Mouse (Mus musculus) embryonic fibroblast, embryonic 13.5 days (primary cell): ENCODE data around the gene Col6a3. TPM values are rescaled to one million over a fixed set of nuclear protein-coding genes. Genes with fewer than 3 reads are reported as not detected.
A peak's percentile ranks its signal among the peaks of the same experiment; 100 is the strongest.

Experiments
- H3K27ac ChIP-seq: 2 replicates; pipeline ENCODE4 v1.5.1; 2012; ENCODE audit warnings: low read length, control low read depth, inconsistent platforms; ENCODE audit not compliant: insufficient read depth
- H3K4me1 ChIP-seq: 2 replicates; pipeline ENCODE4 v1.6.1; 2011; ENCODE audit warnings: low read length; ENCODE audit not compliant: control insufficient read depth, insufficient read depth
- H3K4me3 ChIP-seq: 2 replicates; pipeline ENCODE4 v1.5.1; 2011; ENCODE audit warnings: mild to moderate bottlenecking, control low read depth, low read length; ENCODE audit not compliant: insufficient read depth
- CTCF ChIP-seq: IDR thresholded peaks from 2 replicates; pipeline ENCODE4 v1.5.1; 2011; ENCODE audit warnings: mild to moderate bottlenecking, control low read depth, low read length, moderate library complexity, borderline replicate concordance; ENCODE audit not compliant: insufficient read depth
- POLR2A ChIP-seq: IDR thresholded peaks from 2 replicates; pipeline ENCODE4 v1.6.1; 2011; ENCODE audit warnings: low read depth, mild to moderate bottlenecking, control low read depth, low read length, moderate library complexity
- polyA plus RNA-seq: library from polyadenylated mRNA; stranded (reverse); fragments of >200 nt; gene quantifications from 2 replicates; pipeline ENCODE4 v1.2.4, GENCODE M21; 2011; ENCODE audit warnings: low read depth; ENCODE audit not compliant: missing spikeins, insufficient read length

The Col6a3 gene
- polyA plus RNA-seq, 1 experiment: 749 TPM

DNA sequence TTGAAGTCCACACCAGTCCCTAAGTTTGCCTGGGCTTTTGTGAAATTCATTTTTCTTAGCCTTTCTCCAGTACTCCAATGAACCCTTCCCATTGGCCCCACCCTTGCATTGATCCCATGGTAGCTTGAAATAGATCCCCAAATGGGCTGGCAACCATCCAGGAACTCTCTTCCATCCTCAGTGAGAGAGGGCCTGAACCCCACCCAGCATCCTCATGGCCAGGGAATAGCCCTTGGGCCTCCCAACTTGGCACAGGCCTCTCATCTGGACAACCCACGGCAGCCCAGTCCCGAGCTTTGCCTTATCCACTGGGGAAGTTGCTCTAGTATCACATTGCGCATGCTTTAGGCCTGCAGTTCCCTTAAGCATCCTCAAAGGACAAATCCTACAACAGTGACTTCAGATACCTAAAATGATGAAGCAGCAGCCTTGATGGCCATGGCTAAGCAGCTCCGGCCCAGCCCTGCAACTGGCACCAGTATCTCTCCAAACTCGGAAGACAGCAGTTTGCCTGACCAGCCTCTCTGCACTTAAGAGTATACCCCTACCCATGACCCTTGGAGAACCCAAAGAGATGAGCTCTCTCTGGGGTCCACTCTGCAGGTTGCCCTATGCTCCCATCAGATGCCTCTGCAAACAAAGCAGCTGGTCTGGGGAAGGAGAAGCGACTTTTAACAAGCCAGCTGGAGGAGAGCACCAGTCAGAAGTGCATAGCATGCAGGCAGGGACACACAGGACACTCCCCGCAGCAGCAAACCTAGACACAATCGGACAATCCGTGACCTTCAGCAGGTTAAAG, 783 bp downstream of the Col6a3 start:
- TF ChIP-seq POLR2A (no peak; the same call in 1 of the 2 replicates), CTCF (no peak)
- Histone ChIP-seq H3K4me3 (peak overlapping the region; percentile 62), H3K27ac (peak overlapping the region; percentile 78), H3K4me1 (peaks cover 6% of the 10 kb centered on the region; the same call in 1 of the 2 replicates)

DNA sequence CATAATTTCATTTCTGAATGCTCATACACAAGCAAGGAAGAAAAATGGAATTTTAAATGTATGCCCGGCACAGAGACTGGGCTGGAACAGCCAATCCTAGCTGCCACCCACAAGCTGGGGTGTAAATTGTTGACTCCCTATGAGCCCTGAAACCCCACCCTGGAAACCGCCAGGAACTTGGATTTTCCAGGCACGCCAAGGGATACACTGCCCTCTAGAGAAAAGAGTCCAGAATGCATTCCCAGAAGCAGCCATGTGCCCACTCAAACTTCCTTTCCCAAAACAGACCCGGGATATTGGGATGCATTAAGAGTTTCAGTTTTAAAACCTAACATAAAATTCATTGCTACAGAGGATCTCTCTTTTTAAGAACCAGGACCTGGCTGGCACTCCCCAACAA, 3.5 kb downstream of the Col6a3 start:
- no peak for TF ChIP-seq POLR2A
- no peak for TF ChIP-seq CTCF
- peak overlapping the region; percentile 98 for H3K27ac ChIP-seq
- peaks cover 15% of the 10 kb centered on the region for H3K4me1 ChIP-seq
- no peak overlapping the region for H3K4me3 ChIP-seq

DNA sequence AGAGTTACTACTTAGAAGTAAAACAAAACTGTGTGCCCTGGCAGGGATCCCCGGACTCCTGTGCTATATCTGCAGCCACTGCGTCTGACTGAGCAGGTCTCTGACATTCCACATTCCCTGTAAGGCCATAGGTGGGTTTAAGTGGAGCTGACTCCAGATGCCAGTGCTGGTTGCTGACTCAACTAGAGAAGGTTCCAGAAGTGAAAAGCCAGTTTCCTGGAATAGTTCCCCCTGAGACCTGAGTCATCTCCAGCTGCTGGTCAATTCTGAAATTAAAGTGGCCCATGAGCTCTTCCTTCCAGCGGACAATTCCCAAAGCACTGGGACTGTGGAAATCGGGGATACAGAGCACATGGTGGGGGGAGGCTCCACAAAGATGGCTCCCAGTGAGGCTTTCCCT, 5.1 kb downstream of the Col6a3 start:
- H3K4me3 ChIP-seq: no peak overlapping the region
- peak overlapping the region; percentile 98 for H3K27ac ChIP-seq
- TF ChIP-seq CTCF (no peak), POLR2A (no peak; the same call in 1 of the 2 replicates)
- H3K4me1 ChIP-seq: peaks cover 23% of the 10 kb centered on the region

DNA sequence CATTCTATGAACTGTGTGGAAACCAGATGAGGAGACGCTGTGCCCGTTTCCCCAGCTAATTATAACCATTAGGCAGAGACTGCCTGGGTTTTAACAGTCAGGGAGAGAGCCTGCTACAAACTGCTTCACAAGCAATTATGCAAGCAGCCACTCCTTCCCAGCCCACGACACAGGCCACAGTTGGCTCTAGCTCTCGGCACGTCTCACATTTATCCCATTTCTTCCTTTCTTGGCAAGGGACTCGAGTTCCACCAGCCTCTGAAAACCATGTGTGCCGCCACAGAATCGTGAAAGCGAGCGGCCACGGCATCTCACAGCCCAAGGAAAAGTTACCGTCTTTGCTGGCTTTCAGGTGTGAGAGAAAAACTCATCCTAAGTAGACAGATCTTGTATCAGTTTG, 5.5 kb downstream of the Col6a3 start:
- no peak overlapping the region for H3K4me3 ChIP-seq
- peak overlapping the region; percentile 98 for H3K27ac ChIP-seq
- no peak for TF ChIP-seq CTCF
- 0 out of 2 replicates have a peak, but pooled peaks have one; percentile 46 for TF ChIP-seq POLR2A
- peaks cover 23% of the 10 kb centered on the region for H3K4me1 ChIP-seq

DNA sequence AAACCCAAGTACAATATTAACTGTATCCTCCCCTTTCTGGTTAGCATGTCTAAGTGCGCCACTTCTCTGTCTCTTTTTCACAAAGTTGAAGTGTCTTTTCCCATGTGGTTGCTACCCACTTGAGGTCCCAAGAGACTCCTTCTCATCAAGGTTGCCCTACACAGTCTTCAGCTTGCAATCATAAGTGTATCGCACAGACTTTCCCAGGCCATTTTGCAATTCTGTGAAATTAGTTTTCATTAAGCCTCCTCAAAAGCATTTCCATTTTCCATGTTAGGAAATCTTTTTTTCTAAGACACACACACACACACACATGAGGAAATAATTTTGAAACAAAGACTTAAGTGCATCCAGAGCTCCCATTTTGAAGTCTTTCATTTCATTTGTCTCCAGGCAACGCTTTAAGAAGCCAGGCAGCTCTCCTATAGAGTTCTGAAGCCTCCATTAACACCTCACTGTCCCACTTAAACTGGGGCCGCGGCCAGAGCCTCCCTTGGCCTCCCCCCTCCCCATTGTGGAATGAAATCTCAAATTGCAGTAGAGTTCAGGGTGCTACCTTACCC, 7.5 kb downstream of the Col6a3 start:
- Histone ChIP-seq H3K27ac (peak overlapping the region; percentile 98), H3K4me1 (peaks cover 23% of the 10 kb centered on the region), H3K4me3 (no peak overlapping the region)
- TF ChIP-seq CTCF (no peak), POLR2A (no peak)

DNA sequence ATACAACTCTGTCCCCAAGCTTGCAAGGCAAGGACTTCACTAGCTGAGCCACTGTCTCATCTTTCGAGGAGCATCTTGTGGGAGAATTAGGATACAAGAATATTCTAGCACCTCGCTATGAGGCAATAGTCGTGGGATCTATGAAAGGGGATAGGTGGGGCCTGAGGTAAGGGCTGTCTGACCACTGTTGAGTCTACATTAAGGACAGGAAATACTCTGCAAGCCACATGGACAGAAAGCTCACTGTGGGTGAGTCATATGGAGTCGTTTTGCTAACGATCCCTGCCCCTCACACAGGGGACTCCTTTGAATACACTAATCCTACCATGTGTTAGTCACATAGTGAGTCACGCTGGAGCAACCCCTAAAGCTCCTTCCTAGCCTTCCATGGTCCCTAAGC, 9.1 kb downstream of the Col6a3 start:
- TF ChIP-seq CTCF: no peak
- no peak; the same call in 1 of the 2 replicates for TF ChIP-seq POLR2A
- Histone ChIP-seq H3K27ac (peak overlapping the region; percentile 93), H3K4me3 (no peak overlapping the region), H3K4me1 (peaks cover 23% of the 10 kb centered on the region)

DNA sequence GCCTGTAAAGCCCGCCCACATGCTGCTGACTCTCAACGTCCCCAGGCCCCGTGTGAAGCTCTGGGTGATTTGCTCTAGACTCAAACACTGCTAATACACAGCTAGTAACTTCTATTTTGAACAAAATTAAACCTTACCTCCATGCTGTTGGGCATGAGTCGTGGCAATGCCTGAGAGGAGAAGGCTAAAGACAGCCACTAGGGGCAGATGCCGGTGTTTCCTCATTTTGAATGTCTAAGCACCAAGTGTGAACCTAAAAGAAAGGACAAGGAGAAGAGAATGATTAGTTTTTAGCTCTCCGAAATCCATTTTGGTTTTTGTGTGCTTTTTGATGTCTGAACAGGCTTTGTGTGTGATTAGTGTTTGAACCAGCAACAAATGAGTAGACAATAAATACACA, 13.8 kb downstream of the Col6a3 start:
- Histone ChIP-seq H3K4me3 (no peak overlapping the region), H3K27ac (no peak overlapping the region), H3K4me1 (peaks cover 6% of the 10 kb centered on the region)
- no peak for TF ChIP-seq CTCF
- TF ChIP-seq POLR2A: no peak

DNA sequence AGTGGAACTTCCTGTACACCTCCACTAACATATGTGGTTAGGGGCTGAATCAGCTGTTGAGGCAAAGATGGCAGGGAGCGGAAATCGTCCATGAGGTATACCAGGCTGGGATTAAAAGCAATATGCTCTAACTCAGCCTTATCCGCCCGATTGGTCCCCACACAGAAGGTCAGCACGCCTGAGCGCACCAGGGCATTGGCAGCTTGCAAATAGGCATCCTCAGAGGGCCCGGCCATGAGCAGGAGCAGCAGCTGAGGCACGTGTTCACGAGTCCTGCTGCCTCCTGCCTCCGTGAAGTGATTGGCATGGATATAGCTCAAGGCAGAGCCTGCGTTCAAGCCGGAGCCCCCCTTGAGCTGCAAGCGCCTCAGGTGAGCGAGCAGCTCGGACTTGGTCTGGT, 30.5 kb downstream of the Col6a3 start:
- no peaks in the 10 kb centered on the region for H3K4me1 ChIP-seq

DNA sequence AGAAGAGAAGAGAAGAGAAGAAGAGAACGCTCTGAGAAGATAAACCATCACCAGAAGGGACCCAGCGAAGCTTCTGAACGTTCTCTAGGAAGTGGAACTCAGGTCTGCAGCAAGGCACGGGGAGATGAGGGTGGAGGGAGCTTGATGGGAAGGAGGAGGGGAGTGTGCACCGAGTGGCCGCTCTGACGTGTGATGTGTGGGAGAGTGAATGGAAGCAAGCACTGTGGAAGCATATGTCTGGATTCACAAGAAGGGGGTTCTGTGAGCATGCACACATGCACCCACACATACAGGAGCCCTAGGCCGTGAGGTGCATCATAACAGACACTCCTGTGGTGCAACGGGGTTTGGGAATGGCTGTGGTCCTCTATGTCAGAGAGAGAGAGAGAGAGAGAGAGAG, 34.8 kb downstream of the Col6a3 start:
- Histone ChIP-seq H3K4me3 (no peak overlapping the region), H3K4me1 (no peaks in the 10 kb centered on the region; the same call in 1 of the 2 replicates), H3K27ac (no peak overlapping the region)
- TF ChIP-seq CTCF (no peak), POLR2A (no peak)

More for the DNA sequence above, 30.5 kb downstream of the Col6a3 start:
- Histone ChIP-seq H3K27ac (no peak overlapping the region), H3K4me3 (no peak overlapping the region)
- no peak for TF ChIP-seq POLR2A

DNA sequence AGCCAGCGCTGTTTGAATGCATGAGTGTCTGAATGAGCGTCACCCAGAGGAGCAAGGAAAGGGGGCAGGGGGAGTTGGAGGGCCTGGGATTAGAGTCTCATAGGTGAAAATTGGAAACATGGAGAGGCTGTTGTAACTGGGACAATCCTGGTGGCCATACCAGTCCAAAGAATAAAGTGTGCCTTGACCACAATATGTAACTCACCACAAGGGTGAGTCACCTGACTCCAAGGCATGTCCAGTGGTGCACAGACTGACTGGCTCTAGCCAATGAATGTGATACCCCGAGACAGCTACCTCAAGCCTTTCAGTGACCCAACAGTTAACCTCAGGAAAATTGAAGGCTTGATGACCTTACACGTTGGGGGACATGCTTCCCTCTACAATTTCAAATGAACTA, 40.7 kb downstream of the Col6a3 start:
- H3K4me3 ChIP-seq: no peak overlapping the region
- H3K4me1 ChIP-seq: peaks cover 2% of the 10 kb centered on the region; the same call in 1 of the 2 replicates
- H3K27ac ChIP-seq: no peak overlapping the region
- TF ChIP-seq CTCF: no peak

DNA sequence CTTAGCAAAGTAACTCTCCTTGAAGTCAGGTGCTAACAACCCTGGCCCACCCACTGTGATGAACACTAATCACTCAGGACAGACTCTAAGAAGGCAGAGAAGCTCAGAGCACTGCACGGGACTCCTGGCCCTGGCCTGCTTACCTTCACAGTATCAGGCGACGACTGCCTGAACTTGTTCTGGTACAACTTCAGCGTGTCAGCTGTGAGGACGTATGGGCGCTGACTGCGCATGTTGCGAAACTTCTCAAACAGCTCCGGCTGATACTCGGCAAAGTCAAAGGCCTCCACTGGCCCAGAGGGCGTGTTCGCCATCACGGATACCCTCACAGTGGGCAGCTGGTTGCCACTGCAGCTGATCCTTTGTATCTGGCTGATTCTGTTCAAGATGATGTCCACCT, 42.7 kb downstream of the Col6a3 start:
- Histone ChIP-seq H3K27ac (no peak overlapping the region), H3K4me3 (no peak overlapping the region), H3K4me1 (peaks cover 2% of the 10 kb centered on the region; the same call in 1 of the 2 replicates)
- TF ChIP-seq CTCF (no peak), POLR2A (no peak)
